Mouse (Mus musculus): ENCODE results near the gene Dolpp1. TPM values are rescaled to one million over a fixed set of nuclear protein-coding genes. Genes with fewer than 3 reads are reported as not detected.

Dolpp1 gene
- polyA plus RNA-seq, 1 experiment, result 55.6 TPM

- Histone ChIP-seq H3K4me3 (replicated peaks; ENCODE audit: extremely low read depth, low read depth, low read length) (peak overlapping the region; percentile 84), H3K4me1 (ENCODE audit: control insufficient read depth, insufficient read depth, low read length) (no peaks in the 10 kb centered on the region)
- DNase-seq, result peak; percentile 85
- no peak for TF ChIP-seq CTCF (IDR thresholded peaks at IDR 0.05; ENCODE audit: insufficient read depth, low read length)
- peak; percentile 38; the same call in 1 of the 2 replicates for TF ChIP-seq POLR2A (IDR thresholded peaks at IDR 0.05; ENCODE audit: borderline replicate concordance, extremely low read depth, low read depth, low read length)
- WGBS, result under 1% methylated on average over 54 of the region's 54 CpGs
These were observed 719 bp downstream of the Dolpp1 start for GRCm38 (mm10) chr2:30392577-30393369.

- TF ChIP-seq CTCF (IDR thresholded peaks at IDR 0.05; ENCODE audit: insufficient read depth, low read length) (no peak), POLR2A (IDR thresholded peaks at IDR 0.05; ENCODE audit: borderline replicate concordance, extremely low read depth, low read depth, low read length) (no peak)
- no peaks in the 10 kb centered on the region for H3K4me1 ChIP-seq (ENCODE audit: control insufficient read depth, insufficient read depth, low read length)
- H3K4me3 ChIP-seq (replicated peaks; ENCODE audit: extremely low read depth, low read depth, low read length), result peak overlapping the region; percentile 84
- no peak for DNase-seq
- WGBS, result 29% methylated on average over 1 of the region's 1 CpGs
These were observed 1.3 kb downstream of the Dolpp1 start for GRCm38 (mm10) chr2:30393370-30393656.

GRCm38 (mm10) chr2:30395757-30396156 is 3.7 kb downstream of the Dolpp1 start:
- peak; percentile 39 for DNase-seq
- 67% methylated on average over 7 of the region's 7 CpGs for WGBS
- Histone ChIP-seq H3K4me3 (replicated peaks; ENCODE audit: extremely low read depth, low read depth, low read length) (no peak overlapping the region), H3K4me1 (ENCODE audit: control insufficient read depth, insufficient read depth, low read length) (no peaks in the 10 kb centered on the region; the same call in 1 of the 2 replicates)
- TF ChIP-seq CTCF (IDR thresholded peaks at IDR 0.05; ENCODE audit: insufficient read depth, low read length) (no peak), POLR2A (IDR thresholded peaks at IDR 0.05; ENCODE audit: borderline replicate concordance, extremely low read depth, low read depth, low read length) (no peak)

- no peak for TF ChIP-seq POLR2A (IDR thresholded peaks at IDR 0.05; ENCODE audit: borderline replicate concordance, extremely low read depth, low read depth, low read length)
- no peak for TF ChIP-seq CTCF (IDR thresholded peaks at IDR 0.05; ENCODE audit: insufficient read depth, low read length)
- no peak for DNase-seq
- 83% methylated on average over 7 of the region's 7 CpGs for WGBS
- Histone ChIP-seq H3K4me1 (ENCODE audit: control insufficient read depth, insufficient read depth, low read length) (no peaks in the 10 kb centered on the region; the same call in 1 of the 2 replicates), H3K4me3 (replicated peaks; ENCODE audit: extremely low read depth, low read depth, low read length) (no peak overlapping the region)
These were observed 4.2 kb downstream of the Dolpp1 start for GRCm38 (mm10) chr2:30396246-30396645.

- no peak for DNase-seq
- H3K4me3 ChIP-seq (replicated peaks; ENCODE audit: extremely low read depth, low read depth, low read length), result no peak overlapping the region
- no peaks in the 10 kb centered on the region; the same call in 1 of the 2 replicates for H3K4me1 ChIP-seq (ENCODE audit: control insufficient read depth, insufficient read depth, low read length)
- 90% methylated on average over 10 of the region's 10 CpGs for WGBS
- TF ChIP-seq POLR2A (IDR thresholded peaks at IDR 0.05; ENCODE audit: borderline replicate concordance, extremely low read depth, low read depth, low read length) (no peak), CTCF (IDR thresholded peaks at IDR 0.05; ENCODE audit: insufficient read depth, low read length) (no peak)
These were observed 6.0 kb downstream of the Dolpp1 start for GRCm38 (mm10) chr2:30397986-30398512.

GRCm38 (mm10) chr2:30399191-30400171 is 7.4 kb downstream of the Dolpp1 start:
- TF ChIP-seq POLR2A (IDR thresholded peaks at IDR 0.05; ENCODE audit: borderline replicate concordance, extremely low read depth, low read depth, low read length) (no peak), CTCF (IDR thresholded peaks at IDR 0.05; ENCODE audit: insufficient read depth, low read length) (no peak)
- H3K4me1 ChIP-seq (ENCODE audit: control insufficient read depth, insufficient read depth, low read length), result no peaks in the 10 kb centered on the region; the same call in 1 of the 2 replicates
- peak; percentile 59 for DNase-seq

GRCm38 (mm10) chr2:30401581-30401980 is 9.5 kb downstream of the Dolpp1 start:
- DNase-seq, result no peak
- WGBS, result 53% methylated on average over 1 of the region's 1 CpGs
- no peak for TF ChIP-seq POLR2A (IDR thresholded peaks at IDR 0.05; ENCODE audit: borderline replicate concordance, extremely low read depth, low read depth, low read length)
- TF ChIP-seq CTCF (IDR thresholded peaks at IDR 0.05; ENCODE audit: insufficient read depth, low read length), result no peak
- no peak overlapping the region for H3K4me3 ChIP-seq (replicated peaks; ENCODE audit: extremely low read depth, low read depth, low read length)
- H3K4me1 ChIP-seq (ENCODE audit: control insufficient read depth, insufficient read depth, low read length), result no peaks in the 10 kb centered on the region; the same call in 1 of the 2 replicates

More at GRCm38 (mm10) chr2:30399191-30400171, 7.4 kb downstream of the Dolpp1 start:
- H3K4me3 ChIP-seq (replicated peaks; ENCODE audit: extremely low read depth, low read depth, low read length), result no peak overlapping the region
- 58% methylated on average over 20 of the region's 20 CpGs for WGBS

GRCm38 (mm10) chr2:30402351-30402826 is 10.3 kb downstream of the Dolpp1 start:
- no peak overlapping the region for H3K4me3 ChIP-seq (replicated peaks; ENCODE audit: extremely low read depth, low read depth, low read length)
- no peak for DNase-seq
- TF ChIP-seq POLR2A (IDR thresholded peaks at IDR 0.05; ENCODE audit: borderline replicate concordance, extremely low read depth, low read depth, low read length), result no peak
- TF ChIP-seq CTCF (IDR thresholded peaks at IDR 0.05; ENCODE audit: insufficient read depth, low read length), result no peak
- 85% methylated on average over 9 of the region's 9 CpGs for WGBS
- no peaks in the 10 kb centered on the region; the same call in 1 of the 2 replicates for H3K4me1 ChIP-seq (ENCODE audit: control insufficient read depth, insufficient read depth, low read length)

GRCm38 (mm10) chr2:30402843-30403242 is 10.8 kb downstream of the Dolpp1 start:
- Histone ChIP-seq H3K4me3 (replicated peaks; ENCODE audit: extremely low read depth, low read depth, low read length) (no peak overlapping the region), H3K4me1 (ENCODE audit: control insufficient read depth, insufficient read depth, low read length) (no peaks in the 10 kb centered on the region; the same call in 1 of the 2 replicates)
- TF ChIP-seq CTCF (IDR thresholded peaks at IDR 0.05; ENCODE audit: insufficient read depth, low read length) (no peak), POLR2A (IDR thresholded peaks at IDR 0.05; ENCODE audit: borderline replicate concordance, extremely low read depth, low read depth, low read length) (no peak)
- WGBS, result 72% methylated on average over 2 of the region's 2 CpGs
- DNase-seq, result no peak
